Mouse (Mus musculus): ENCODE data around the gene Plekhd1.
A peak's percentile ranks its signal among the peaks of the same experiment; 100 is the strongest.

The Plekhd1 gene

DNA sequence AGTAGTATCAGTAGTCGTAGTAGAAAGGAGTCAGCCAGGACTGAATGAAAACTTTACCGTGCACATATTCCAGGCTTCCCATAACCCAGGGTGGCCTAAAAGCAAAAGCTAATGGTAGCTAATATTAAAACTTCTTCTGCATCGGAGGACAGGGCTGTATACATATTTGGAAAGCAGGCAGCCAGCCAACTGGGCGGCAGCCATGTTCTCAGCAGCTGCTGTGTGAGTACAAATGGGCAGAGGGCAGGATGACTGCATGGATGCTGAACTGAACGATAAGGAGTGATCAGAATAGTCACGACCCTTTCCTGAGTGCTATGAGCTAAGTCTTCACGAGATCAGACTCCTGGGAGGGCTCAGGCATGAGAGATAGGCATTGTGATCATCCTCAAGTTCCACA, 8.9 kb downstream of the Plekhd1 start:
- DNase-seq: no peak

- DNase-seq: no peak
These were observed 14.0 kb downstream of the Plekhd1 start for GRCm38 (mm10) chr12:80706208-80706914.

GRCm38 (mm10) chr12:80706915-80707604, 14.7 kb downstream of the Plekhd1 start:
- no peak for DNase-seq

- DNase-seq: no peak
These were observed 23.5 kb downstream of the Plekhd1 start for GRCm38 (mm10) chr12:80715915-80716314.

GRCm38 (mm10) chr12:80719141-80719540, 26.8 kb downstream of the Plekhd1 start:
- no peak for DNase-seq

GRCm38 (mm10) chr12:80720507-80720906, 28.1 kb downstream of the Plekhd1 start:
- DNase-seq: no peak

- no peak for DNase-seq
These were observed 29.1 kb downstream of the Plekhd1 start for GRCm38 (mm10) chr12:80721458-80721857.

DNA sequence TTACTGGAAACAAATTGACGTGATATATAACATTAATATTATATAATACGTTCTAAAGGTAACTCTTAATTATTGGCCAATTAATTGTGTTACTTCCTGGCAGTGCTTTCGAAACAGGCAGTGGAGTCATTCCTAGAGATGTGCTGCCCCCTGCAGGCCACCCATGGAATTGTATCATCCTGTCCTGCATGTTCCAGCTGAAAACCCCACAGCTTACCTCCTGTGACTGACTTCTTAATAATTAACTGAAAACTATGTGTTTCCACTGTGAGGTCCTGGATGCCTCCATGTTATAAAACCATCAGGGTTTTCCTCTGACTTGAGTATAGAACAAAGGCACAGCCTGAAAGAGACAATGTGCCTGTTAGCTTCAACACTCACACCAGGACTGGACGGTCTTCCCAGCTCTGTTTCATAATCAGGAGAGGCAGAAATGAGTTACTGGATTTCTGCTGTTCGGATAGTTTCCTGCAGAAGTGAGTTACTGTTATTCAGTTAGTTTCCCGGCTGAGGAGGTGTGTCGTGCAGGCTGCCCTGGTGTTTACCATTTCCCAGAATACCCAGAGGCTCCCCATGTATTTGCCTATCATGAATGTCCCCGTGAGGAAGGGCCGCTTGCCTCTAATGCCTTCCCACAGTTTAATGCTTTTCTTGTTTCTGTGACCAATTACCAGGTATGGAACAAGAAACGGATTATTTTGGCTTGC, 32.6 kb downstream of the Plekhd1 start:
- DNase-seq: peak; percentile 91

- no peak for DNase-seq
These were observed 35.8 kb downstream of the Plekhd1 start for GRCm38 (mm10) chr12:80728207-80728606.

- DNase-seq: no peak
These were observed 36.4 kb downstream of the Plekhd1 start for GRCm38 (mm10) chr12:80728814-80729213.

GRCm38 (mm10) chr12:80729758-80730530, 37.6 kb downstream of the Plekhd1 start:
- DNase-seq: no peak

DNA sequence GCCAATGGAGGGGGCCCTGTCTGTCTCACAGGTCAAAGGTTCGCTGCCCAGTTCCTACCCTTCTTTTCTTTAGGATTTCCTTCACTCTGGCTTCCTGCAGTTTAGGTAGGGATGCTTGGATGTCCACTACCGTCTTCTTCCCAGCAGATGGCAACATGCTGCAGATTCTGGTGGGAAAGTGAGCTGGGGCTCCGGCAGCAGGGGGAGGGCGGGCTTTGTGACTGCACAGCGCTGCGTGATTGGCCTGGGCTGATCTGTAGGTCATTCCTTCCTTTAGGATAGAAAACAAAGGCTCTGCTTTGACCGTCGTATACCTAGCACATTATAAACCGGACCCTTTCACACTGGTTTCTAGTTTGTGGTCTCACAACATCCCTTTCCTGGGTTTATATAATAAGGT, 38.2 kb downstream of the Plekhd1 start:
- DNase-seq: peak; percentile 25

- DNase-seq: no peak
These were observed 42.4 kb downstream of the Plekhd1 start for GRCm38 (mm10) chr12:80734526-80735470.

- DNase-seq: no peak
These were observed 44.3 kb downstream of the Plekhd1 start for GRCm38 (mm10) chr12:80736464-80737282.

GRCm38 (mm10) chr12:80737283-80737600, 44.9 kb downstream of the Plekhd1 start:
- DNase-seq: no peak

DNA sequence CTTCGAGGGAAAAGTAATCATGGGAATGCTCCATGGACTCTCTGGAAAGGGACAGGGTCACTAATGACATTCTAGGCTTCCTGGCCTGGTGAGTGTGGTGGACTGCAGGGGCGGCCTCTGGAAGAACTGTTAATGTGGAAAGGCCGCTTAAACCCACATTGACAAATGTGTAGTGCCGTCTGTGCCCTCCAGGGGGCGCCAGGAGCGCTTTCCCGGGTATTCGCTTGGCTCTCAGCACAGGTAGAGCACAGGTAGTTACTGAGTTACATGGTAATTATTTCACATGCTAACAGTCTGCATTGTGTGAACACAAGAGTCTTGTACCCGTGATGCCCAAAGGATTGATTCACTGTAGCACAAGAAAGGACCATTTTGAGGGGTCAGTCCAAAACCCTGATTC, 47.1 kb downstream of the Plekhd1 start:
- peak; percentile 62 for DNase-seq

DNA sequence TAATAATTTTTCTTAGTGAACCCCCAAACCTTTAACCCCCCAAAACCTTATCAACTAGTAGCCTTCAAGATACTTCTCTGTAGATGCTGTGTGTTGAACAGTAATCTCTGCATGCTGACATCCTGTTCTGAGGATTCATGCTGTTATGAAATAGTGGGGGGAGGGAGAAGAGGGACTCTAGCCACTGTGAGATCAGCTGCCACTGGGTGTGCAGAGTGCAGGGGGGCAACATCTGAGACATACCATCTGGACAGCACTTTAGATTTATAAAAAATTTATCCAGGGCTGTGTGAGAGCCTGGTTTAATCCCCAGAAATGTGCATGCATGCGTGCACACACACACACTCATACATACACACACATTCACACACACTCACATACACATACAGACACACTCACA, 52.2 kb downstream of the Plekhd1 start:
- no peak for DNase-seq

DNA sequence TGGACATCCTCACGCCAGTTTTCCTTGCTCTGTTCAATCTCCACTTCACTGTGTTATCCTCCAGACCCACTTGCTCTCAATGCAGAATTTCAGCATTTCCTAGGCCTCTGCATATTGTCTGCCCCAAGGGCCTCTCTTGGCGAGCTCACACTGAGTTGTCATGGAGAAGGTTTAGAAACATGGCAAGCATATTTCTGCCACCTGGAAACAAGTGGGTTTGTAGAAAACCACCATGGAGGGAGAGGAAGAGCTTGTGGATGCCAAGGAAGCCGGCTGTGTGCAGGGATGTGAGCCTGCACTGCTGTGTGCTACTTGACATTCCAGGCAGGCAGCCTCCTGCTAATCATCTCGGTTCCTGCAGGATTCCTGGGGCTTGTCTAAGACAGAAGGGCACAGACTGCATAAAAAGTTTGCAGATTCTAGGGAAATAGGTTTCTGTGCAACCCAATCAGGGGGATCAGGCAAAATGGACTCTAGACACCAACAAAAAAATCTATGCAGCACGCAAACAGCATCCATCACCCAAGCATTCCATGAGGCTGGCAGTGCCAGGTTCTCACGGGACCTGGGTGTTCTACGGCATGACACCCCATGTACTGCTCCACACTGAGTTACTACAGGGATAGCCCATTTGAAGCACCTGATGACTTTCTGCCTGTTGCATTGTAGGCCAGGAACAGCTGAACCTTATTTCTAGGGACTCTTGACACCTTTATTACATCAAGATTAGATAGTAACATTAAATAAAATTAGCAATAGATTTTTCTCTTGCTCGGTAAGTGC, 53.8 kb downstream of the Plekhd1 start:
- DNase-seq: no peak

- no peak for DNase-seq
These were observed 59.2 kb downstream of the Plekhd1 start for GRCm38 (mm10) chr12:80751556-80751955.
